Comparison of ENCODE assay signal across 11 mouse cellular contexts in genomic region chr10:126143833-126144232, GRCm38 (mm10).
A peak's percentile ranks its signal among the peaks of the same experiment; 100 is the strongest.
DNase-seq lines count a peak whose midpoint lies in the region; ATAC-seq and TF ChIP-seq lines count a peak whose summit lies in the region.
"Had no signal": no experiment of that assay in that cellular context is flagged by ENCODE, and none has a peak within 500 bp of the region (broad histone marks: within the 10 kb centered on the region; RNA-seq: fewer than 3 reads in every experiment).

No protein-coding gene starts in this region.

- no peak for ATAC-seq in limb, embryonic 12.5 days (ENCODE audit: insufficient number of reproducible peaks, insufficient read depth, low FRiP score, low TSS enrichment, low read depth)
- no peak for ATAC-seq in frontal cortex, adult (ENCODE audit: low TSS enrichment)
- ATAC-seq: intestine, postnatal 0 days had no signal

- H3K27me3 ChIP-seq in limb, embryonic 12.5 days: no peaks in the 10 kb centered on the region
- no peaks in the 10 kb centered on the region for H3K27me3 ChIP-seq in heart, embryonic 10.5 days (ENCODE audit: insufficient read depth, poor library complexity, severe bottlenecking)
- H3K27me3 ChIP-seq: liver, embryonic 15.5 days had no signal

- peak in 1 of 2 experiments; percentile 12 for DNase-seq in layer of hippocampus, adult 2 months (ENCODE audit: low spot score in 2 of 2)
- no peak for DNase-seq in layer of hippocampus, adult 9-11 months
- DNase-seq in gastrocnemius, adult 2 months: peak; percentile 80
- DNase-seq in testis, postnatal 10 days (ENCODE audit: low spot score): peak; percentile 50
- DNase-seq in heart, embryonic 10.5 days (ENCODE audit: low spot score): no peak
- no peak for DNase-seq in urinary bladder, adult 18-20 months (ENCODE audit: low spot score in 2 of 2)
- DNase-seq: spleen, adult 18-20 months had no signal

- H3K36me3 ChIP-seq in limb, embryonic 12.5 days: no peaks in the 10 kb centered on the region
- H3K36me3 ChIP-seq in heart, embryonic 10.5 days: no peaks in the 10 kb centered on the region
- H3K36me3 ChIP-seq: liver, embryonic 15.5 days had no signal

- H3K27ac ChIP-seq in layer of hippocampus, adult 2 months: no peak overlapping the region
- H3K27ac ChIP-seq in gastrocnemius, adult 2 months: peak overlapping the region; percentile 67
- H3K27ac ChIP-seq in limb, embryonic 12.5 days: peak overlapping the region; percentile 88
- H3K27ac ChIP-seq in heart, embryonic 10.5 days: no peak overlapping the region
- H3K27ac ChIP-seq: liver, embryonic 15.5 days had no signal

- intact Hi-C loops in gastrocnemius, adult 2 months (cut with DNase I): no loop called here

- no peaks in the 10 kb centered on the region for H3K9me3 ChIP-seq in limb, embryonic 12.5 days
- no peaks in the 10 kb centered on the region for H3K9me3 ChIP-seq in heart, embryonic 10.5 days
- H3K9me3 ChIP-seq: liver, embryonic 15.5 days had no signal

- peak overlapping the region; percentile 49; the same call in 1 of the 2 replicates for H3K4me2 ChIP-seq in limb, embryonic 12.5 days
- H3K4me2 ChIP-seq: liver, embryonic 15.5 days had no signal

- no peak for TF ChIP-seq CTCF in layer of hippocampus, adult 2 months (conservative IDR thresholded peaks at IDR 0.05)
- TF ChIP-seq CTCF in gastrocnemius, adult 2 months (IDR thresholded peaks at IDR 0.05): no peak

- H3K9ac ChIP-seq in limb, embryonic 12.5 days (replicated peaks): no peak overlapping the region
- H3K9ac ChIP-seq: liver, embryonic 15.5 days had no signal

- peaks cover 32% of the 10 kb centered on the region for H3K4me1 ChIP-seq in limb, embryonic 12.5 days (replicated peaks)
- no peaks in the 10 kb centered on the region for H3K4me1 ChIP-seq in heart, embryonic 10.5 days
- H3K4me1 ChIP-seq: liver, embryonic 15.5 days had no signal

- 56% methylated on average over 10 of the region's 10 CpGs for WGBS in limb, embryonic 12.5 days
- 77% methylated on average over 10 of the region's 10 CpGs for WGBS in heart, embryonic 10.5 days

- peak overlapping the region; percentile 28; the same call in 1 of the 2 replicates for H3K4me3 ChIP-seq in layer of hippocampus, adult 2 months
- H3K4me3 ChIP-seq in gastrocnemius, adult 2 months: peak overlapping the region; percentile 61
- no peak overlapping the region for H3K4me3 ChIP-seq in limb, embryonic 12.5 days (replicated peaks)
- no peak overlapping the region for H3K4me3 ChIP-seq in heart, embryonic 10.5 days
- H3K4me3 ChIP-seq: liver, embryonic 15.5 days had no signal

Comparison
In these comparisons a context has a peak if more than half of its experiments do, and no peak if none do; other contexts are left out.
1. DNase-seq: peak in gastrocnemius, adult 2 months (single experiment) and testis, postnatal 10 days (single experiment); none in layer of hippocampus, adult 9-11 months (single experiment), heart, embryonic 10.5 days (single experiment) and urinary bladder, adult 18-20 months (0 of 2).
2. H3K27ac ChIP-seq: peak in gastrocnemius, adult 2 months (single experiment) and limb, embryonic 12.5 days (single experiment); none in layer of hippocampus, adult 2 months (single experiment) and heart, embryonic 10.5 days (single experiment).
3. H3K4me3 ChIP-seq: peak in layer of hippocampus, adult 2 months (single experiment) and gastrocnemius, adult 2 months (single experiment); none in limb, embryonic 12.5 days (single experiment) and heart, embryonic 10.5 days (single experiment).